Mouse (Mus musculus) intestine, embryonic 15.5 days (tissue): ENCODE measurements around the gene Klhl6. TPM values are rescaled to one million over a fixed set of nuclear protein-coding genes. Genes with fewer than 3 reads are reported as not detected.
"Not testable (repeated sequence)": the region's sequence is repeated elsewhere in the genome, so short reads cannot be mapped to it uniquely, and the experiment has no call there.

Experiments used
- ATAC-seq: fragments of 200-750 bp; cut with Nextera tagmentation; 2 replicates; pipeline ENCODE4 v1.8.0; 2017; ENCODE audit warnings: moderate TSS enrichment, moderate library complexity
- H3K27ac ChIP-seq: fragments of 300-500 bp; sonication (generic); 2 replicates; pipeline ENCODE4 v1.5.1; 2015; ENCODE audit warnings: mild to moderate bottlenecking, inconsistent platforms
- H3K27me3 ChIP-seq: fragments of 300-500 bp; sonication (generic); replicated peaks from 2 replicates; pipeline ENCODE4 v1.6.1; 2015; ENCODE audit warnings: inconsistent platforms
- H3K36me3 ChIP-seq: fragments of 300-500 bp; sonication (generic); 2 replicates; pipeline ENCODE4 v1.6.1; 2015; ENCODE audit warnings: inconsistent platforms
- H3K4me1 ChIP-seq: fragments of 300-500 bp; sonication (generic); replicated peaks from 2 replicates; pipeline ENCODE4 v1.6.1; 2015; ENCODE audit warnings: inconsistent platforms
- H3K4me2 ChIP-seq: fragments of 300-500 bp; sonication (generic); replicated peaks from 2 replicates; pipeline ENCODE4 v1.6.1; 2015; ENCODE audit warnings: mild to moderate bottlenecking, inconsistent platforms
- H3K4me3 ChIP-seq: fragments of 300-500 bp; sonication (generic); replicated peaks from 2 replicates; pipeline ENCODE4 v1.5.1; 2015; ENCODE audit warnings: inconsistent platforms
- H3K9ac ChIP-seq: fragments of 300-500 bp; sonication (generic); 2 replicates; pipeline ENCODE4 v1.6.1; 2015; ENCODE audit warnings: inconsistent platforms
- H3K9me3 ChIP-seq: fragments of 300-500 bp; sonication (generic); 2 replicates; pipeline ENCODE4 v1.6.1; 2016; ENCODE audit warnings: inconsistent platforms
- WGBS: fragments of 180-500 bp; shearing (Covaris S2); methylation state at CpG from one replicate; pipeline ENCODE4 v1.1.7; 2015; 5-methylcytosine and 5-hydroxymethylcytosine counted together
- polyA plus RNA-seq: library from polyadenylated mRNA; unstranded; fragments of >200 nt; fragmentation: Nextera tagmentation; extraction: Ambion mirVana; gene quantifications from 2 replicates; pipeline ENCODE4 v1.2.1, GENCODE M21; 2015

Klhl6 gene
- polyA plus RNA-seq: 8.2 and 9.1 TPM in 2 replicates

DNA sequence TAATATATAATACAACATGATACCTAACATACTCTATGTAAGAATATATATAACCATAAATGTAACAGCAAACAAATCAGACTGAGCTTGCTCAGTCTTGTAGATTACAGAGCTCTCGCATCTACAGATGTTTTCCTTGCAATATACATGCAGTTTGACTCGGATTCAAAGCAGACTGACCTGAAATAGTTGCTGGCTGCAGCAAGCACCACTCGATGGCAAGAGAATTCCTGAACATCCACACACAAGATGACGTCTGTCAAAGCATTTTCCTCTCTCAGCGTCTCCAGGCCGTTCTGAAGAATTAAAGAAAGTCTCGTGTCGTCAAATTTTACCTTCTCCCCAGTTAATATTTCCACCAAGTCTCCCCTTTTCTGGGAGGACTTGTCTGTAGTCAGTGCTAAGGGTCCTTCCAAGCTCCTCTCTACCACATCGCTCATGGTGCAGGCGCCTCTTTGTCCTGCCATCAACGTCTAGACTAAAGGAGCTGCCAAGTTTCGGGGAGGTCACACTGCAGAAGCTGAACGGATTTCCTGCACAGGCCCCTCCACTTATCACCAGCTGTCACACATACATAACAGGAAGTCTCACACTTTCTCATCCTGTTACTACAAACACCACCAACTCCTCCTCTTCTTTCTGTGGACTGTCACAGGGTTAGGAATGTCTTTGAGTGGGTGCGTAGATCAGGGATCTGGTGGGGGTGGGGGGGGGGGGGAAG is at the start of gene Klhl6:
TSS of gene Klhl6 (minus strand) at position 501 of the 721 bp plus-strand sequence.
- Histone ChIP-seq H3K9me3 (no peaks in the 10 kb centered on the region), H3K27ac (peak within 1 kb of the TSS; percentile 44; the same call in 1 of the 2 replicates), H3K4me1 (no peaks in the 10 kb centered on the region), H3K4me2 (peak within 1 kb of the TSS; percentile 48), H3K36me3 (no peaks in the 10 kb centered on the region), H3K9ac (peak within 1 kb of the TSS; percentile 20; the same call in 1 of the 2 replicates), H3K4me3 (peak within 1 kb of the TSS; percentile 24), H3K27me3 (no peaks in the 10 kb centered on the region)
- ATAC-seq: peak; percentile 75
- WGBS: 30% methylated on average over 14 of the region's 14 CpGs

- H3K4me3 ChIP-seq, ATAC-seq, H3K27me3 ChIP-seq, H3K4me1 ChIP-seq, H3K27ac ChIP-seq, H3K36me3 ChIP-seq, H3K9me3 ChIP-seq, H3K4me2 ChIP-seq, H3K9ac ChIP-seq: not testable (repeated sequence)
- 84% methylated on average over 2 of the region's 4 CpGs for WGBS
Observed at GRCm38 (mm10) chr16:20027241-20027640, 44.4 kb upstream of the Klhl6 start.

DNA sequence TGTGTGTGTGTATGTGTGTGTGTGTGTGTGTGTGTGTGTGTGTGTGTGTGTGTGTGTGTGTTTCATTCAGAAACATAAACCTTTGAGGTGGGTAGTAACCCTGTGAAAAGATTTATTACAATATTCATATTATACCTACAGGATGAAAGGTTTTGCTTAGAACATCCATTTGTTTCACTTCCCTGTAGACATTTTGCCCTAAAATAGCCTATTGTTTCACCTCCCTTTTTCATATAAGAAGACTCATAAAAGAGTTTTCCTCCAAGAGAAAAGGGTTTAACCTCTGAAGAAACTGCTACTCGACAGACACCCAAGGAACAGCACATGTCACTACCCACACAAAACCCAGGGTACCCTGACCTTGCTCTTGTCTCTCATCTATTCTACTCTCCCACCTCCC is 40.0 kb upstream of the Klhl6 start:
- Histone ChIP-seq H3K4me2 (no peak overlapping the region), H3K9me3 (no peaks in the 10 kb centered on the region), H3K36me3 (no peaks in the 10 kb centered on the region), H3K9ac (no peak overlapping the region), H3K27ac (no peak overlapping the region), H3K27me3 (no peaks in the 10 kb centered on the region), H3K4me3 (no peak overlapping the region), H3K4me1 (no peaks in the 10 kb centered on the region)
- ATAC-seq: no peak
- WGBS: 79% methylated on average over 1 of the region's 1 CpGs

- Histone ChIP-seq H3K27me3 (no peaks in the 10 kb centered on the region), H3K9me3 (no peaks in the 10 kb centered on the region), H3K4me1 (no peaks in the 10 kb centered on the region), H3K36me3 (no peaks in the 10 kb centered on the region), H3K9ac (no peak overlapping the region), H3K4me2 (no peak overlapping the region), H3K27ac (no peak overlapping the region), H3K4me3 (no peak overlapping the region)
- no peak for ATAC-seq
- WGBS: 60% methylated on average over 2 of the region's 2 CpGs
Observed at GRCm38 (mm10) chr16:20021848-20022247, 39.0 kb upstream of the Klhl6 start.

- no peak; the same call in 1 of the 2 replicates for ATAC-seq
- no peak overlapping the region for H3K27ac ChIP-seq
- H3K4me1 ChIP-seq: no peaks in the 10 kb centered on the region
- H3K4me3 ChIP-seq: no peak overlapping the region
- no peak overlapping the region for H3K9ac ChIP-seq
- H3K9me3 ChIP-seq: no peaks in the 10 kb centered on the region
- no peaks in the 10 kb centered on the region for H3K27me3 ChIP-seq
- no peaks in the 10 kb centered on the region for H3K36me3 ChIP-seq
- no peak overlapping the region for H3K4me2 ChIP-seq
Observed at GRCm38 (mm10) chr16:20012647-20013046, 29.8 kb upstream of the Klhl6 start.

DNA sequence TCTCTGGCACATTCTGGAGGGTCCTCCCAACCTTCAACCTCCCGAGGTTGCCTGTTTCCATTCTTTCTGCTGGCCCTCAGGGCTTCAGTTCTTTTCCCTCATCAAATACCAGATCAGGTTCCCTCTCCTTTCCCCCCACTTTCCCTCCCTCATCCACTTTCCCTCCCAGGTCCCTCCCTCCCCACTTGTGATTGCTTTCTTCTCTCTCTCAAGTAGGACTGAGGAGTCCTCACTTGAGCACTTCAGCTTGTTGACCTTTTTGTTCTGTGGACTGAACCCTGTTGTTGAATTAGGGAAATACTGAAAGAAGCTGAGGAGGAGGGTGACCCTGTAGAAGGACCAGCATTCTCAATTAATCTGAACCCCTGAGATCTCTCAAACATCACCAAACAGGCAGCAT is 23.2 kb upstream of the Klhl6 start:
- 81% methylated on average over 1 of the region's 1 CpGs for WGBS
- no peak overlapping the region for H3K9ac ChIP-seq
- H3K4me2 ChIP-seq: no peak overlapping the region
- no peak for ATAC-seq
- H3K27ac ChIP-seq: no peak overlapping the region
- no peaks in the 10 kb centered on the region for H3K36me3 ChIP-seq
- H3K4me1 ChIP-seq: no peaks in the 10 kb centered on the region
- H3K27me3 ChIP-seq: no peaks in the 10 kb centered on the region
- H3K4me3 ChIP-seq: no peak overlapping the region
- H3K9me3 ChIP-seq: no peaks in the 10 kb centered on the region

DNA sequence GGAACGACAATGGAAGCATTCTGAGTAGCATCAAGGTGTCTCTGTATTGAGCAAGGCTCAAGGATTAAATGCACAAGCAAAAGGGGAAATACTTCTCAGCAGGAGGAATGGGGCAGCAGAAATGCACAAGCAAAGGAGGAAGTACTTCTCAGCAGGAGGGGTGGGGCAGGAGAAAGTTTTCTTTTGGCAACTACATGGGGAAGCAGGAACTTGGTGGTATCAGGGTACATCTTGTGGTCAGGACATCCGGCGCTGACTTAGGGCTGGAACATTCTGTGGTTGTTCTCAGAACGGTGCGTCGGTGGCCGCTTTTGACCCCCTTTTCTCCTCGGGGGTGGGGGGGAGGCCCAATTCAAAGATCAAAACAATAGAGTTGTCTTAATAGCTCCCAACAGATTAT is 17.4 kb upstream of the Klhl6 start:
- H3K36me3 ChIP-seq, H3K4me1 ChIP-seq, H3K27ac ChIP-seq, H3K4me2 ChIP-seq, H3K27me3 ChIP-seq, ATAC-seq, H3K9me3 ChIP-seq, H3K4me3 ChIP-seq, H3K9ac ChIP-seq: not testable (repeated sequence)
- WGBS: 94% methylated on average over 8 of the region's 8 CpGs

GRCm38 (mm10) chr16:19997616-19998015 is 14.8 kb upstream of the Klhl6 start:
- H3K36me3 ChIP-seq: no peaks in the 10 kb centered on the region
- no peaks in the 10 kb centered on the region for H3K9me3 ChIP-seq
- no peak overlapping the region for H3K27ac ChIP-seq
- H3K4me3 ChIP-seq: no peak overlapping the region
- H3K9ac ChIP-seq: no peak overlapping the region
- ATAC-seq: no peak
- H3K4me2 ChIP-seq: no peak overlapping the region
- no peaks in the 10 kb centered on the region for H3K27me3 ChIP-seq
- WGBS: 90% methylated on average over 7 of the region's 7 CpGs
- no peaks in the 10 kb centered on the region for H3K4me1 ChIP-seq

DNA sequence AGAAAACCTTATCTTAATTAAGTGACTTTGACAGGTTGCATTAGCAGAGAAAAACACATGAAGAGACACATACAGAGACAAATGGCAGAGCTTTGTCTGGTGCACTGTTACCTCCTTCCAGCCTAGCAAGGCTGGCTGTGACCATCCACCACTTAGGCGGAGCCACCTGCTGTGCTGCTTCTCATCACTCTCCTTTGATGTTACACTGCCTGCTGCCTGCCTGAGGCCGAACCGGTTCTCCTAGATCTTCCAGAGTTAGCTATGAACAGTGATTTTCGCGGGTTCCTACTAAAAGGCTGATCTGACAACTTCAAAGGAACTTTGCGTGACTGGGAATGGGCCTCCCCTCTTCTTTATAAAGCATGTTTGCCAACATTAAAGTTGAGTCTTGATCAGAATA is 14.1 kb upstream of the Klhl6 start:
- WGBS: 18% methylated on average over 6 of the region's 6 CpGs

DNA sequence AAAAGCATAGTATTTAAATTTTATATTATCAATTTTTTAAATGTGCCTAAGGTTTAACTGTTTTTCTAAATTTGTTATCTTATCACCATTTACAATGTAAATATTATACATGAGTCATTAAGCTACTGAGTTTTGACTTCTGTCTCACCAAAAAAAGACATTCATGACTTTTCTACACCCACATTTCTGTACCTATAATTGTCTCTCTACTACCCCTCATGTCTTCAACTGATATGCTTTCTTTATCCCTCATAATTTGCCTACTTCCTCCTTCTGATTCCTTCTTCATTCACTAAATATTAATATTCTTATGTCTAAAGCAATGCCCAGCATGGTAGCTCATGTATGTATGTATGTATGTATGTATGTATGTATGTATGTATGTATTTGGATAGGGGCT is 13.0 kb upstream of the Klhl6 start:
- no peaks in the 10 kb centered on the region for H3K27me3 ChIP-seq
- H3K9me3 ChIP-seq: no peaks in the 10 kb centered on the region
- H3K27ac ChIP-seq: no peak overlapping the region
- no peak overlapping the region for H3K9ac ChIP-seq
- no peaks in the 10 kb centered on the region for H3K4me1 ChIP-seq
- H3K4me2 ChIP-seq: no peak overlapping the region
- no peaks in the 10 kb centered on the region for H3K36me3 ChIP-seq
- no peak overlapping the region for H3K4me3 ChIP-seq
- no peak for ATAC-seq

More for the DNA sequence above, 14.1 kb upstream of the Klhl6 start:
- not testable (repeated sequence) for H3K27me3 ChIP-seq, H3K4me2 ChIP-seq, H3K4me3 ChIP-seq, ATAC-seq, H3K27ac ChIP-seq, H3K36me3 ChIP-seq, H3K4me1 ChIP-seq, H3K9ac ChIP-seq, H3K9me3 ChIP-seq

GRCm38 (mm10) chr16:19993278-19993677 is 10.4 kb upstream of the Klhl6 start:
- ATAC-seq: no peak
- H3K4me3 ChIP-seq: no peak overlapping the region
- WGBS: 91% methylated on average over 3 of the region's 3 CpGs
- H3K4me2 ChIP-seq: no peak overlapping the region
- H3K36me3 ChIP-seq: no peaks in the 10 kb centered on the region
- H3K9me3 ChIP-seq: no peaks in the 10 kb centered on the region
- H3K27me3 ChIP-seq: no peaks in the 10 kb centered on the region
- no peak overlapping the region for H3K9ac ChIP-seq
- no peak overlapping the region for H3K27ac ChIP-seq
- no peaks in the 10 kb centered on the region for H3K4me1 ChIP-seq

GRCm38 (mm10) chr16:19990536-19990935 is 7.7 kb upstream of the Klhl6 start:
- Histone ChIP-seq H3K4me1 (no peaks in the 10 kb centered on the region), H3K4me2 (no peak overlapping the region), H3K9ac (no peak overlapping the region), H3K27ac (no peak overlapping the region), H3K27me3 (no peaks in the 10 kb centered on the region), H3K9me3 (no peaks in the 10 kb centered on the region), H3K4me3 (no peak overlapping the region), H3K36me3 (no peaks in the 10 kb centered on the region)
- ATAC-seq: no peak

- 77% methylated on average over 2 of the region's 2 CpGs for WGBS
- Histone ChIP-seq H3K27ac (no peak overlapping the region), H3K27me3 (no peaks in the 10 kb centered on the region), H3K4me2 (no peak overlapping the region), H3K36me3 (no peaks in the 10 kb centered on the region), H3K9me3 (no peaks in the 10 kb centered on the region), H3K4me1 (no peaks in the 10 kb centered on the region), H3K4me3 (no peak overlapping the region), H3K9ac (no peak overlapping the region)
- no peak for ATAC-seq
Observed at GRCm38 (mm10) chr16:19987589-19987988, 4.8 kb upstream of the Klhl6 start.
